Mouse (Mus musculus): Measurements from ENCODE around the gene Lcat. TPM values are rescaled to one million over a fixed set of nuclear protein-coding genes. Genes with fewer than 3 reads are reported as not detected.

The Lcat gene
- polyA plus RNA-seq, 1 experiment from 2014 or later, result 0.50 TPM

- Histone ChIP-seq H3K27me3 (no peaks in the 10 kb centered on the region), H3K4me1 (peaks cover 22% of the 10 kb centered on the region), H3K9ac (replicated peaks) (peak within 1 kb of the TSS; percentile 84), H3K9me3 (no peaks in the 10 kb centered on the region), H3K27ac (replicated peaks) (peak within 1 kb of the TSS; percentile 86), H3K4me2 (replicated peaks) (peak within 1 kb of the TSS; percentile 86), H3K4me3 (peak within 1 kb of the TSS; percentile 81), H3K36me3 (no peaks in the 10 kb centered on the region)
- ATAC-seq (replicated peaks), result no peak
- 40% methylated on average over 4 of the region's 4 CpGs for WGBS
Measured at GRCm38 (mm10) chr8:105938306-105938669, 4.9 kb downstream of the Lcat start, which contains the start of gene Psmb10. Gene Psmb10 (minus strand): TSS chr8:105938444.

DNA sequence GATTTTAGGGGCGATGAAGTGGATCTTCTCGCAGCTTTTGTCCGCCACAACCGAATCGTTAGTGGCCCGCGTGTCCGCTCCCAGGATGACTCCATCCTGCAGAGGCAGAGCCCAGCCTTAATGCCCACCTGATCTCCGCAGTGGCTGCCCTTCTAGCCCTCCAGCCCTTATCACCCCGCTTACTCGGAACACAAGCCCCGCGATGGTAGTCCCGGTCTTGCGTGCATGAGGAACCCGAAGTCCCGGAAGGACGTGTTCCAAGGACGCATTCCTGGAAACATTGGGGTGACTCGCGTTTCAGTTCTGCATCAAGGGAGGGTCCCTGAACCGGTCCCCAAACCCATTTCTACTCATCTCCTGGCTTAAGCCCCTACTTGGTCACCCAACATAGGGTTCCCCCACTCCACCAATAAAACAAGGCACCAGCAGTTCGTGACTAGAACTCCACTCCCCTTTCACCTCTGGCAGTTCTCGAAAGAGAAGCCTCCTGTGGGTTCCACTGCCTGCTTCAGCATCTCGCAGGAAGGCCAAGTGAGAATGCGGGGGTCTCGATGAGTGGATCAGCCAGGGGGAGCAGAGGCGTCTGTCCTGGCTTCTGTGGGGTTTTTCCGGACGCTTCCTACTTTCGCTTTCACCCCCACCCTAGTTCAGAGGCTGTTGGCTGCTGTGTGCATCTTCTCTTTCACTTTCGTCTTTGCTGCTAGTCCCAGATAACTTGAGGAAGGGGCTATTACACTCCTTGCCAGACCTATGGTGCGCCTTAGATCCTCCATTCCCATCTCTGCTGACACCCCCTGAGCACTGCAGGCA lies 5.5 kb downstream of the Lcat start:
- peak; percentile 44 for ATAC-seq (replicated peaks)

DNA sequence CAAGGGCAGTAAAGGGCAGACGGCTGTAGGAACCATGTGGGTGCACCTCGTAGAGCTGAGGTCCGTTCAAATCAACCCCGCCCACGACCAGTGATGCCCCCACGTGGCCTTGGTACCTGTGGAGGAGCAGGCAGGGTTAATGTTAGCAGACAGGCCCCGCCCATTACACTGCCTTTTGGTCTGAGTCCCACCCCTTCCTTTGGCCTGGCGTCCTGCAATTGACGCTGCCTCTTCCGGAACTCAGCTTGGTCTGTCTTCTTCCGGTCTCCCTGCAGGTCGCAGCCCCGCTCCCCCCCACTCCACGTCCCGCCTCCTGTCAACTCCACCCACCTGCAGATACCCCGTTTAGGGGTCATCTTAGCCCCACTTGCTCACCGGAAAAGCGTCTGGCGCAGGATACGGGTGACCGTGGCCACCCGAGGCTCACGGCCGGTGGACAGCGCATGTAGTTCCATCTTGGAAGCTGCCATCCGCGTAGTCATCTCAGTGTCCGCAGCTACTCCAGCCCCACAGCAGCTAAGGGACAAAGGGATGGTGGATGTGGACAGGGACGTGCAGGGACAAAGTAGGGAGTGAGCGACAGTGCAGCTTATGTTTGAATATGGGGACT lies 6.2 kb downstream of the Lcat start:
- Histone ChIP-seq H3K27ac (replicated peaks) (peak overlapping the region; percentile 86), H3K36me3 (peaks cover 4% of the 10 kb centered on the region; the same call in 1 of the 2 replicates), H3K9me3 (no peaks in the 10 kb centered on the region), H3K4me1 (peaks cover 22% of the 10 kb centered on the region), H3K4me3 (peak overlapping the region; percentile 81), H3K4me2 (replicated peaks) (peak overlapping the region; percentile 86), H3K27me3 (no peaks in the 10 kb centered on the region), H3K9ac (replicated peaks) (peak overlapping the region; percentile 84)
- ATAC-seq (replicated peaks), result peak; percentile 88
- under 1% methylated on average over 30 of the region's 30 CpGs for WGBS

More for the DNA sequence above, 5.5 kb downstream of the Lcat start:
- WGBS, result 3% methylated on average over 33 of the region's 33 CpGs
- Histone ChIP-seq H3K36me3 (no peaks in the 10 kb centered on the region), H3K4me3 (peak overlapping the region; percentile 81), H3K4me1 (peaks cover 22% of the 10 kb centered on the region), H3K9me3 (no peaks in the 10 kb centered on the region), H3K9ac (replicated peaks) (peak overlapping the region; percentile 84), H3K4me2 (replicated peaks) (peak overlapping the region; percentile 86), H3K27me3 (no peaks in the 10 kb centered on the region), H3K27ac (replicated peaks) (peak overlapping the region; percentile 86)

- no peaks in the 10 kb centered on the region for H3K9me3 ChIP-seq
- H3K4me2 ChIP-seq (replicated peaks), result peak overlapping the region; percentile 86
- H3K27ac ChIP-seq (replicated peaks), result peak overlapping the region; percentile 86; the same call in 1 of the 2 replicates
- peaks cover 4% of the 10 kb centered on the region; the same call in 1 of the 2 replicates for H3K36me3 ChIP-seq
- no peaks in the 10 kb centered on the region for H3K27me3 ChIP-seq
- no peak for ATAC-seq (replicated peaks)
- peak overlapping the region; percentile 84 for H3K9ac ChIP-seq (replicated peaks)
- 28% methylated on average over 7 of the region's 7 CpGs for WGBS
- H3K4me1 ChIP-seq, result peaks cover 22% of the 10 kb centered on the region
- peak overlapping the region; percentile 81 for H3K4me3 ChIP-seq
Measured at GRCm38 (mm10) chr8:105935863-105936603, 7.1 kb downstream of the Lcat start.

- H3K27ac ChIP-seq (replicated peaks), result no peak overlapping the region
- WGBS, result 87% methylated on average over 6 of the region's 6 CpGs
- H3K9me3 ChIP-seq, result no peaks in the 10 kb centered on the region
- no peak overlapping the region for H3K9ac ChIP-seq (replicated peaks)
- H3K4me2 ChIP-seq (replicated peaks), result no peak overlapping the region
- H3K27me3 ChIP-seq, result no peaks in the 10 kb centered on the region
- no peak overlapping the region for H3K4me3 ChIP-seq
- peaks cover 4% of the 10 kb centered on the region; the same call in 1 of the 2 replicates for H3K36me3 ChIP-seq
- no peak for ATAC-seq (replicated peaks)
- peaks cover 26% of the 10 kb centered on the region for H3K4me1 ChIP-seq
Measured at GRCm38 (mm10) chr8:105935105-105935504, 8.1 kb downstream of the Lcat start.

DNA sequence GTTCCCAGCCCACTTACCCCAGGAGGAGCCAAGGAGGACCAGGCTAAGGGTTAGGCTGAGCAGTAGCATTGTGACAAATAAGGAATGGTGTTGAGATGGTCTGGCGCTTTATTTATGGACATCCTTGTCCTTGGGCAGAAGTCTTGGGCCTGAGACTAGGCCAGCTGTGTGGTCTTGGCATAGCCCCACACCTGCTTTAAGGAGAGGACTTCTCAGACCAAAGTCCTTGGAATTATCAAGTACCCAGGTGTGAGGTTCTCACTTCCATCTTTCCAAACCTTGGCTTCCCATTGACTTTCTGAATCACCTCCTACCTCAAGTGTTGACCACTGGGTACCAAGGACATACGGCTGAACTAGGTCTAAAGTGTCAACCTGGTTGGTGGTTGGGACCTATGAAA lies 9.4 kb downstream of the Lcat start, which contains the start of gene Ctrl:
Gene Ctrl, minus strand, starts transcription at position 101 of the 400 bp plus-strand sequence.
- no peak for ATAC-seq (replicated peaks)
- no peak within 1 kb of the TSS for H3K9ac ChIP-seq (replicated peaks)
- H3K4me2 ChIP-seq (replicated peaks), result no peak within 1 kb of the TSS
- no peak within 1 kb of the TSS for H3K4me3 ChIP-seq
- H3K9me3 ChIP-seq, result no peaks in the 10 kb centered on the region
- H3K4me1 ChIP-seq, result peaks cover 27% of the 10 kb centered on the region
- peaks cover 4% of the 10 kb centered on the region; the same call in 1 of the 2 replicates for H3K36me3 ChIP-seq
- H3K27ac ChIP-seq (replicated peaks), result no peak within 1 kb of the TSS
- WGBS, result 98% methylated on average over 2 of the region's 2 CpGs
- no peaks in the 10 kb centered on the region for H3K27me3 ChIP-seq

GRCm38 (mm10) chr8:105932525-105932924 lies 10.7 kb downstream of the Lcat start:
- Histone ChIP-seq H3K9me3 (no peaks in the 10 kb centered on the region), H3K9ac (replicated peaks) (no peak overlapping the region), H3K4me1 (peaks cover 18% of the 10 kb centered on the region), H3K4me3 (no peak overlapping the region), H3K4me2 (replicated peaks) (no peak overlapping the region), H3K27ac (replicated peaks) (no peak overlapping the region), H3K36me3 (peaks cover 4% of the 10 kb centered on the region; the same call in 1 of the 2 replicates), H3K27me3 (no peaks in the 10 kb centered on the region)
- 93% methylated on average over 11 of the region's 11 CpGs for WGBS
- ATAC-seq (replicated peaks), result no peak

- 84% methylated on average over 3 of the region's 3 CpGs for WGBS
- Histone ChIP-seq H3K9ac (replicated peaks) (no peak overlapping the region), H3K27ac (replicated peaks) (no peak overlapping the region), H3K9me3 (no peaks in the 10 kb centered on the region), H3K4me1 (peaks cover 13% of the 10 kb centered on the region), H3K4me2 (replicated peaks) (no peak overlapping the region), H3K4me3 (no peak overlapping the region), H3K27me3 (no peaks in the 10 kb centered on the region), H3K36me3 (peaks cover 4% of the 10 kb centered on the region; the same call in 1 of the 2 replicates)
- no peak for ATAC-seq (replicated peaks)
Measured at GRCm38 (mm10) chr8:105931271-105931670, 11.9 kb downstream of the Lcat start.

- Histone ChIP-seq H3K4me3 (no peak overlapping the region), H3K27ac (replicated peaks) (peak overlapping the region; percentile 58; the same call in 1 of the 2 replicates), H3K27me3 (no peaks in the 10 kb centered on the region), H3K4me1 (peaks cover 6% of the 10 kb centered on the region), H3K36me3 (peaks cover 4% of the 10 kb centered on the region; the same call in 1 of the 2 replicates), H3K9me3 (no peaks in the 10 kb centered on the region), H3K9ac (replicated peaks) (0 out of 2 replicates have a peak overlapping the region, but pooled peaks have one; percentile 9), H3K4me2 (replicated peaks) (no peak overlapping the region)
- WGBS, result 11% methylated on average over 8 of the region's 8 CpGs
- ATAC-seq (replicated peaks), result peak; percentile 67
Measured at GRCm38 (mm10) chr8:105930602-105931001, 12.6 kb downstream of the Lcat start.

DNA sequence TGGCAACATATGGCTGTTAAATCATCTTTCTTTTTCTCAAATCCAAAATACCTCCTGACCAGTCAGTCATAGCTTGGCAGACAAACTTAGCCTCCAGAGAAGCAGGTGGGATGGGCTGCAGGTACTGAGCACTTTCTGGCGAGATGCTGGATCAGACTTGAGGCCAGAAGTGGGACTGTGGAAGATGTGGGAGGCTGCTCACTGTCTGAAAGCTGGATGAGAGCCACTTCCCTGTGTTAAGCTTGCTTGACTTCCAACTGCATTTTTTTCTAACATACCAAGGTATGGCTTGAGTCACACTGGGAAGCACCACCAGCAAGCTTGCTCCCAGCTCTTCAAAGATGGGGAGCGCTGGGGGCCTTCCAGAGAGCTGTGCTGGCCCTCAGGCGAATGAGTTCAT lies 18.1 kb downstream of the Lcat start:
- Histone ChIP-seq H3K4me3 (no peak overlapping the region), H3K27ac (replicated peaks) (no peak overlapping the region), H3K9ac (replicated peaks) (no peak overlapping the region), H3K4me2 (replicated peaks) (no peak overlapping the region), H3K4me1 (peaks cover under 1% of the 10 kb centered on the region; the same call in 1 of the 2 replicates), H3K36me3 (no peaks in the 10 kb centered on the region), H3K27me3 (no peaks in the 10 kb centered on the region), H3K9me3 (no peaks in the 10 kb centered on the region)
- no peak for ATAC-seq (replicated peaks)
- WGBS, result 73% methylated on average over 3 of the region's 3 CpGs

- H3K4me2 ChIP-seq (replicated peaks), result no peak overlapping the region
- no peak overlapping the region for H3K9ac ChIP-seq (replicated peaks)
- WGBS, result 85% methylated on average over 3 of the region's 3 CpGs
- H3K4me1 ChIP-seq, result no peaks in the 10 kb centered on the region
- ATAC-seq (replicated peaks), result no peak
- H3K4me3 ChIP-seq, result no peak overlapping the region
- no peaks in the 10 kb centered on the region for H3K27me3 ChIP-seq
- no peaks in the 10 kb centered on the region for H3K9me3 ChIP-seq
- H3K36me3 ChIP-seq, result peaks cover 8% of the 10 kb centered on the region; the same call in 1 of the 2 replicates
- H3K27ac ChIP-seq (replicated peaks), result no peak overlapping the region
Measured at GRCm38 (mm10) chr8:105919390-105919789, 23.8 kb downstream of the Lcat start.
